Mouse (Mus musculus) CD4-positive, CD25-positive, alpha-beta regulatory T cell, adult 2 months (primary cell): Measurements from ENCODE around the gene Armc9.

Experiments used
- DNase-seq: peaks from one replicate; pipeline ENCODE4 v3.0.0-alpha.2; 2012; ENCODE audit warnings: low read depth, low spot score

The Armc9 gene

GRCm38 (mm10) chr1:86217976-86218375, 63.4 kb downstream of the Armc9 start:
- DNase-seq, result no peak

- DNase-seq, result no peak
Observed at GRCm38 (mm10) chr1:86225195-86225594, 70.6 kb downstream of the Armc9 start.

GRCm38 (mm10) chr1:86228653-86229052, 74.1 kb downstream of the Armc9 start:
- DNase-seq, result peak; percentile 73

GRCm38 (mm10) chr1:86229184-86229829, 74.7 kb downstream of the Armc9 start:
- DNase-seq, result peak; percentile 21

- DNase-seq, result no peak
Observed at GRCm38 (mm10) chr1:86232631-86233030, 78.1 kb downstream of the Armc9 start.

- DNase-seq, result no peak
Observed at GRCm38 (mm10) chr1:86233808-86234207, 79.2 kb downstream of the Armc9 start.

GRCm38 (mm10) chr1:86235118-86235517, 80.5 kb downstream of the Armc9 start:
- no peak for DNase-seq

GRCm38 (mm10) chr1:86236442-86236841, 81.9 kb downstream of the Armc9 start:
- DNase-seq, result no peak

- no peak for DNase-seq
Observed at GRCm38 (mm10) chr1:86239010-86239409, 84.4 kb downstream of the Armc9 start.

GRCm38 (mm10) chr1:86239871-86240270, 85.3 kb downstream of the Armc9 start:
- DNase-seq, result no peak

- DNase-seq, result no peak
Observed at GRCm38 (mm10) chr1:86240959-86241358, 86.4 kb downstream of the Armc9 start.

- DNase-seq, result no peak
Observed at GRCm38 (mm10) chr1:86243490-86243889, 88.9 kb downstream of the Armc9 start.

- no peak for DNase-seq
Observed at GRCm38 (mm10) chr1:86245301-86246085, 90.9 kb downstream of the Armc9 start.

GRCm38 (mm10) chr1:86253410-86253809, 98.8 kb downstream of the Armc9 start:
- DNase-seq, result no peak

GRCm38 (mm10) chr1:86256311-86256710, 101.7 kb downstream of the Armc9 start:
- DNase-seq, result no peak

- DNase-seq, result no peak
Observed at GRCm38 (mm10) chr1:86257228-86257627, 102.6 kb downstream of the Armc9 start.

- no peak for DNase-seq
Observed at GRCm38 (mm10) chr1:86258171-86258824, 103.7 kb downstream of the Armc9 start.

- DNase-seq, result no peak
Observed at GRCm38 (mm10) chr1:86263564-86264339, 109.2 kb downstream of the Armc9 start.

GRCm38 (mm10) chr1:86265060-86265459, 110.5 kb downstream of the Armc9 start:
- peak; percentile 57 for DNase-seq

GRCm38 (mm10) chr1:86268492-86269189, 114.1 kb downstream of the Armc9 start:
- no peak for DNase-seq

GRCm38 (mm10) chr1:86269190-86269508, 114.6 kb downstream of the Armc9 start:
- no peak for DNase-seq
